Mouse (Mus musculus) hindbrain, embryonic 13.5 days (tissue): ENCODE measurements around the gene Ctcfl. TPM values are rescaled to one million over a fixed set of nuclear protein-coding genes. Genes with fewer than 3 reads are reported as not detected.

Experiments used
- ATAC-seq: fragments of 200-750 bp; cut with Nextera tagmentation; 2 replicates; pipeline ENCODE4 v1.8.0; 2017; ENCODE audit warnings: moderate TSS enrichment; ENCODE audit not compliant: low FRiP score
- H3K27ac ChIP-seq: fragments of 300-500 bp; sonication (generic); 2 replicates; pipeline ENCODE4 v1.5.1; 2015; ENCODE audit warnings: inconsistent platforms, mild to moderate bottlenecking, moderate library complexity
- H3K27me3 ChIP-seq: fragments of 300-500 bp; sonication (generic); 2 replicates; pipeline ENCODE4 v1.6.1; 2015; ENCODE audit warnings: mild to moderate bottlenecking, inconsistent platforms
- H3K36me3 ChIP-seq: fragments of 300-500 bp; sonication (generic); 2 replicates; pipeline ENCODE4 v1.6.1; 2015; ENCODE audit warnings: mild to moderate bottlenecking, inconsistent platforms
- H3K4me1 ChIP-seq: fragments of 300-500 bp; sonication (generic); replicated peaks from 2 replicates; pipeline ENCODE4 v1.6.1; 2015; ENCODE audit warnings: inconsistent platforms
- H3K4me2 ChIP-seq: fragments of 300-500 bp; sonication (generic); 2 replicates; pipeline ENCODE4 v1.6.1; 2015; ENCODE audit warnings: inconsistent platforms, mild to moderate bottlenecking, moderate library complexity
- H3K4me3 ChIP-seq: fragments of 300-500 bp; sonication (generic); 2 replicates; pipeline ENCODE4 v1.5.1; 2015; ENCODE audit warnings: mild to moderate bottlenecking, inconsistent platforms
- H3K9ac ChIP-seq: fragments of 300-500 bp; sonication (generic); 2 replicates; pipeline ENCODE4 v1.6.1; 2015; ENCODE audit warnings: mild to moderate bottlenecking, inconsistent platforms
- H3K9me3 ChIP-seq: fragments of 300-500 bp; sonication (generic); 2 replicates; pipeline ENCODE4 v1.6.1; 2016; ENCODE audit warnings: inconsistent platforms
- WGBS: fragments of 180-500 bp; shearing (Covaris S2); methylation state at CpG from one replicate; pipeline ENCODE4 v1.1.7; 2015; 5-methylcytosine and 5-hydroxymethylcytosine counted together
- polyA plus RNA-seq: library from polyadenylated mRNA; unstranded; fragments of >200 nt; fragmentation: Nextera tagmentation; extraction: Ambion mirVana; gene quantifications from 2 replicates; pipeline ENCODE4 v1.2.1, GENCODE M21; 2015

Ctcfl gene
- polyA plus RNA-seq, 1 experiment from 2014 or later = 0.08 TPM

- H3K36me3 ChIP-seq = no peaks in the 10 kb centered on the region
- no peaks in the 10 kb centered on the region for H3K4me1 ChIP-seq
- H3K9ac ChIP-seq = no peak overlapping the region
- no peak overlapping the region for H3K4me2 ChIP-seq
- ATAC-seq = no peak
- no peak overlapping the region for H3K27ac ChIP-seq
- no peak overlapping the region for H3K4me3 ChIP-seq
- WGBS = 77% methylated on average over 5 of the region's 5 CpGs
- no peaks in the 10 kb centered on the region for H3K27me3 ChIP-seq
- H3K9me3 ChIP-seq = no peaks in the 10 kb centered on the region
These were observed 45.7 kb downstream of the Ctcfl start for GRCm38 (mm10) chr2:173073666-173074065.

- Histone ChIP-seq H3K9me3 (0 out of 2 replicates have a peak, but pooled peaks cover 4% of the 10 kb centered on the region), H3K4me2 (no peak overlapping the region), H3K27me3 (no peaks in the 10 kb centered on the region), H3K4me3 (no peak overlapping the region), H3K9ac (no peak overlapping the region), H3K4me1 (no peaks in the 10 kb centered on the region), H3K27ac (no peak overlapping the region), H3K36me3 (no peaks in the 10 kb centered on the region)
- WGBS = 92% methylated on average over 7 of the region's 7 CpGs
- no peak for ATAC-seq
These were observed 46.4 kb downstream of the Ctcfl start for GRCm38 (mm10) chr2:173072948-173073347.

DNA sequence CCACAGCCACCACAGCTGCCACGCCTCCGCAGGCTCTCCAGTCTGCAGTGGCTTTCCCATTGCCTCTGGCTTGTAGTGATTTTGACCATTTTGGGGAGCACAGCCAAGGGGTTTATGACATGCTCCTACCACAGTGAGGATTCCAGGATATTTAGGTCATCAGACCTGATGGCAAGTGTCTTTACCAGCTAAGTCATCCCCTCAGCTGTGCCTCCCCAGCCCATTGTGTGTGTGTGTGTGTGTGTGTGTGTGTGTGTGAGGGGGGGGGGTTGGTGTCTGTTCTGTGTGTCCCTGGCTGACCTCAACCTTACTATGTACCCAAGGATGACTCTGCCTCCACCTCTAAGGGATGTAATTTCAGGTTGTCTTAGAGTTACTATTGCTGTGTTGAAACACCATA is 54.5 kb downstream of the Ctcfl start:
- no peaks in the 10 kb centered on the region for H3K36me3 ChIP-seq
- 90% methylated on average over 2 of the region's 2 CpGs for WGBS
- no peak overlapping the region for H3K4me2 ChIP-seq
- 0 out of 2 replicates have a peak, but pooled peaks cover 7% of the 10 kb centered on the region for H3K9me3 ChIP-seq
- no peaks in the 10 kb centered on the region for H3K27me3 ChIP-seq
- H3K27ac ChIP-seq = no peak overlapping the region
- no peaks in the 10 kb centered on the region for H3K4me1 ChIP-seq
- no peak for ATAC-seq
- no peak overlapping the region for H3K9ac ChIP-seq
- H3K4me3 ChIP-seq = no peak overlapping the region

GRCm38 (mm10) chr2:173063219-173063618 is 56.1 kb downstream of the Ctcfl start:
- H3K36me3 ChIP-seq = no peaks in the 10 kb centered on the region
- H3K4me2 ChIP-seq = no peak overlapping the region
- H3K9me3 ChIP-seq = 0 out of 2 replicates have a peak, but pooled peaks cover 3% of the 10 kb centered on the region
- no peak overlapping the region for H3K27ac ChIP-seq
- 0 out of 2 replicates have a peak, but pooled peaks cover 2% of the 10 kb centered on the region for H3K4me1 ChIP-seq
- no peak overlapping the region for H3K9ac ChIP-seq
- no peak overlapping the region for H3K4me3 ChIP-seq
- H3K27me3 ChIP-seq = no peaks in the 10 kb centered on the region; the same call in 1 of the 2 replicates
- WGBS = 75% methylated on average over 1 of the region's 1 CpGs
- no peak for ATAC-seq

- Histone ChIP-seq H3K9ac (no peak overlapping the region), H3K4me3 (no peak overlapping the region), H3K4me1 (peaks cover 8% of the 10 kb centered on the region; the same call in 1 of the 2 replicates), H3K4me2 (no peak overlapping the region), H3K27ac (no peak overlapping the region), H3K27me3 (no peaks in the 10 kb centered on the region; the same call in 1 of the 2 replicates), H3K9me3 (0 out of 2 replicates have a peak, but pooled peaks cover under 1% of the 10 kb centered on the region), H3K36me3 (no peaks in the 10 kb centered on the region)
- ATAC-seq = no peak
- 77% methylated on average over 15 of the region's 15 CpGs for WGBS
These were observed 57.6 kb downstream of the Ctcfl start for GRCm38 (mm10) chr2:173061443-173062351.

GRCm38 (mm10) chr2:173060450-173060849 is 58.9 kb downstream of the Ctcfl start:
- no peak overlapping the region for H3K4me2 ChIP-seq
- 89% methylated on average over 9 of the region's 9 CpGs for WGBS
- H3K27ac ChIP-seq = no peak overlapping the region
- H3K9ac ChIP-seq = no peak overlapping the region
- no peaks in the 10 kb centered on the region for H3K36me3 ChIP-seq
- H3K27me3 ChIP-seq = no peaks in the 10 kb centered on the region; the same call in 1 of the 2 replicates
- H3K4me1 ChIP-seq = peaks cover 8% of the 10 kb centered on the region; the same call in 1 of the 2 replicates
- no peaks in the 10 kb centered on the region for H3K9me3 ChIP-seq
- ATAC-seq = no peak
- H3K4me3 ChIP-seq = no peak overlapping the region

GRCm38 (mm10) chr2:173058263-173058662 is 61.1 kb downstream of the Ctcfl start:
- H3K4me2 ChIP-seq = no peak overlapping the region
- no peak for ATAC-seq
- H3K27me3 ChIP-seq = no peaks in the 10 kb centered on the region; the same call in 1 of the 2 replicates
- H3K36me3 ChIP-seq = no peaks in the 10 kb centered on the region
- H3K9ac ChIP-seq = no peak overlapping the region
- H3K27ac ChIP-seq = no peak overlapping the region
- no peak overlapping the region for H3K4me3 ChIP-seq
- no peaks in the 10 kb centered on the region for H3K9me3 ChIP-seq
- peaks cover 8% of the 10 kb centered on the region; the same call in 1 of the 2 replicates for H3K4me1 ChIP-seq
- WGBS = 43% methylated on average over 11 of the region's 11 CpGs

DNA sequence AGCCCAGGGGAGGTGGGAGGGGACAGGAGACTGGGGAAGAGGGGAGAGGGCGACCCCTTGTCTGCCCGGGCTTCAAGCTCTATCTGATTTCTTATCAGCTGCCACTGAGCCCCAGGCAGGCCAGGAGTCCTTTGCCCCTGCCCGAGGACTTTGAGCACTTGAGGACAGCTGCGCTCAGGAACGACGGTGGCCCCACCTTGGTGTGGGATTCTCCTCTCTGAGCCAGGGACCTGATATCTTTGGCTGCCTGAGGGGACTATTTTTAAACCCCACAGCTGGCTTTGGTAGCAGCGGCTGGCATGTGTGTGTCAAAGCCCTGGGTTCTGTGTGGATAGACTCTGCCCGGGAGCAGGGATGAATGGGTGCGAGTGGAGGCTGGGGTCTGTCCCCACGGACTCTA is 61.7 kb downstream of the Ctcfl start:
- H3K4me3 ChIP-seq = no peak overlapping the region
- H3K27ac ChIP-seq = no peak overlapping the region
- no peaks in the 10 kb centered on the region for H3K9me3 ChIP-seq
- no peaks in the 10 kb centered on the region; the same call in 1 of the 2 replicates for H3K27me3 ChIP-seq
- no peaks in the 10 kb centered on the region for H3K36me3 ChIP-seq
- H3K4me1 ChIP-seq = peaks cover 8% of the 10 kb centered on the region; the same call in 1 of the 2 replicates
- H3K9ac ChIP-seq = no peak overlapping the region
- no peak for ATAC-seq
- WGBS = 68% methylated on average over 10 of the region's 10 CpGs
- H3K4me2 ChIP-seq = no peak overlapping the region

GRCm38 (mm10) chr2:173056882-173057315 is 62.4 kb downstream of the Ctcfl start:
- no peaks in the 10 kb centered on the region for H3K36me3 ChIP-seq
- no peak for ATAC-seq
- no peak overlapping the region for H3K4me3 ChIP-seq
- no peak overlapping the region for H3K4me2 ChIP-seq
- H3K27me3 ChIP-seq = peaks cover 4% of the 10 kb centered on the region; the same call in 1 of the 2 replicates
- peaks cover 8% of the 10 kb centered on the region; the same call in 1 of the 2 replicates for H3K4me1 ChIP-seq
- H3K27ac ChIP-seq = no peak overlapping the region
- WGBS = 85% methylated on average over 11 of the region's 11 CpGs
- H3K9ac ChIP-seq = no peak overlapping the region
- H3K9me3 ChIP-seq = no peaks in the 10 kb centered on the region

GRCm38 (mm10) chr2:173056303-173056881 is 62.9 kb downstream of the Ctcfl start:
- Histone ChIP-seq H3K27ac (no peak overlapping the region), H3K36me3 (no peaks in the 10 kb centered on the region), H3K4me3 (no peak overlapping the region), H3K27me3 (peaks cover 4% of the 10 kb centered on the region; the same call in 1 of the 2 replicates), H3K9ac (no peak overlapping the region), H3K4me2 (no peak overlapping the region), H3K4me1 (peaks cover 8% of the 10 kb centered on the region; the same call in 1 of the 2 replicates), H3K9me3 (no peaks in the 10 kb centered on the region)
- WGBS = 89% methylated on average over 10 of the region's 10 CpGs
- no peak for ATAC-seq

- peaks cover 22% of the 10 kb centered on the region for H3K4me1 ChIP-seq
- no peaks in the 10 kb centered on the region for H3K9me3 ChIP-seq
- no peak for ATAC-seq
- H3K9ac ChIP-seq = no peak overlapping the region
- H3K27me3 ChIP-seq = peaks cover 4% of the 10 kb centered on the region; the same call in 1 of the 2 replicates
- no peak overlapping the region for H3K4me3 ChIP-seq
- H3K4me2 ChIP-seq = no peak overlapping the region
- 83% methylated on average over 6 of the region's 6 CpGs for WGBS
- no peak overlapping the region for H3K27ac ChIP-seq
- no peaks in the 10 kb centered on the region for H3K36me3 ChIP-seq
These were observed 65.5 kb downstream of the Ctcfl start for GRCm38 (mm10) chr2:173053846-173054245.

- Histone ChIP-seq H3K4me1 (peaks cover 18% of the 10 kb centered on the region), H3K27ac (no peak overlapping the region), H3K9ac (no peak overlapping the region), H3K36me3 (no peaks in the 10 kb centered on the region), H3K27me3 (peaks cover 4% of the 10 kb centered on the region; the same call in 1 of the 2 replicates), H3K4me2 (no peak overlapping the region), H3K4me3 (no peak overlapping the region), H3K9me3 (no peaks in the 10 kb centered on the region)
- WGBS = 96% methylated on average over 8 of the region's 8 CpGs
- ATAC-seq = no peak
These were observed 66.4 kb downstream of the Ctcfl start for GRCm38 (mm10) chr2:173052881-173053280.
